Mouse (Mus musculus): ENCODE results near the gene Tnfrsf25. TPM values are rescaled to one million over a fixed set of nuclear protein-coding genes. Genes with fewer than 3 reads are reported as not detected.

Gene Tnfrsf25
- total and polyA plus RNA-seq, 3 experiments, result not detected

GRCm38 (mm10) chr4:152160748-152161147 lies 45.0 kb downstream of the Tnfrsf25 start:
- Histone ChIP-seq H3K4me3 (ENCODE audit: low read depth, low read length) (no peak overlapping the region), H3K4me1 (ENCODE audit: insufficient read depth, low read depth, low read length) (peaks cover 42% of the 10 kb centered on the region), H3K27me3 (ENCODE audit: insufficient read depth, low read length) (peaks cover 32% of the 10 kb centered on the region), H3K36me3 (replicated peaks) (no peaks in the 10 kb centered on the region), H3K9me3 (replicated peaks) (peaks cover 3% of the 10 kb centered on the region; the same call in 1 of the 2 replicates)
- TF ChIP-seq TAL1 (conservative IDR thresholded peaks at IDR 0.05; ENCODE audit: low read depth, low read length), result no peak
- TF ChIP-seq POLR2AphosphoS5 (IDR thresholded peaks at IDR 0.05; ENCODE audit: insufficient replicate concordance, low read depth, low read length), result no peak
- no peak for TF ChIP-seq GATA2 (IDR thresholded peaks at IDR 0.05; ENCODE audit: borderline replicate concordance, low read depth, low read length)
- no peak for TF ChIP-seq GATA1 (IDR thresholded peaks at IDR 0.05; ENCODE audit: borderline replicate concordance, low read length)
- TF ChIP-seq CTCF (IDR thresholded peaks at IDR 0.05; ENCODE audit: low read depth, low read length), result no peak
- DNase-seq (ENCODE audit: low spot score), result no peak
- no peak for ATAC-seq (ENCODE audit: extremely low read depth, insufficient number of reproducible peaks, low FRiP score, poor library complexity, severe bottlenecking)

- Histone ChIP-seq H3K4me1 (ENCODE audit: insufficient read depth, low read depth, low read length) (peaks cover 45% of the 10 kb centered on the region), H3K9me3 (replicated peaks) (peaks cover 3% of the 10 kb centered on the region; the same call in 1 of the 2 replicates), H3K27me3 (ENCODE audit: insufficient read depth, low read length) (peaks cover 32% of the 10 kb centered on the region)
These were observed 45.9 kb downstream of the Tnfrsf25 start for GRCm38 (mm10) chr4:152161601-152162000.

GRCm38 (mm10) chr4:152162748-152163147 lies 47.0 kb downstream of the Tnfrsf25 start:
- H3K4me3 ChIP-seq (ENCODE audit: low read depth, low read length), result no peak overlapping the region
- peaks cover 40% of the 10 kb centered on the region for H3K4me1 ChIP-seq (ENCODE audit: insufficient read depth, low read depth, low read length)
- no peak for ATAC-seq (ENCODE audit: extremely low read depth, insufficient number of reproducible peaks, low FRiP score, poor library complexity, severe bottlenecking)
- H3K9me3 ChIP-seq (replicated peaks), result peaks cover 3% of the 10 kb centered on the region; the same call in 1 of the 2 replicates
- no peaks in the 10 kb centered on the region for H3K36me3 ChIP-seq (replicated peaks)
- no peak for DNase-seq (ENCODE audit: low spot score)
- peaks cover 32% of the 10 kb centered on the region for H3K27me3 ChIP-seq (ENCODE audit: insufficient read depth, low read length)
- TF ChIP-seq GATA1 (IDR thresholded peaks at IDR 0.05; ENCODE audit: borderline replicate concordance, low read length), result no peak
- TF ChIP-seq GATA2 (IDR thresholded peaks at IDR 0.05; ENCODE audit: borderline replicate concordance, low read depth, low read length), result no peak
- TF ChIP-seq CTCF (IDR thresholded peaks at IDR 0.05; ENCODE audit: low read depth, low read length), result no peak
- TF ChIP-seq POLR2AphosphoS5 (IDR thresholded peaks at IDR 0.05; ENCODE audit: insufficient replicate concordance, low read depth, low read length), result no peak
- TF ChIP-seq TAL1 (conservative IDR thresholded peaks at IDR 0.05; ENCODE audit: low read depth, low read length), result no peak

More at GRCm38 (mm10) chr4:152161601-152162000, 45.9 kb downstream of the Tnfrsf25 start:
- ATAC-seq (ENCODE audit: extremely low read depth, insufficient number of reproducible peaks, low FRiP score, poor library complexity, severe bottlenecking), result no peak
- Histone ChIP-seq H3K4me3 (ENCODE audit: low read depth, low read length) (no peak overlapping the region), H3K36me3 (replicated peaks) (no peaks in the 10 kb centered on the region)
- DNase-seq (ENCODE audit: low spot score), result no peak
- TF ChIP-seq CTCF (IDR thresholded peaks at IDR 0.05; ENCODE audit: low read depth, low read length) (no peak), GATA2 (IDR thresholded peaks at IDR 0.05; ENCODE audit: borderline replicate concordance, low read depth, low read length) (no peak), POLR2AphosphoS5 (IDR thresholded peaks at IDR 0.05; ENCODE audit: insufficient replicate concordance, low read depth, low read length) (no peak)

GRCm38 (mm10) chr4:152165036-152165931 lies 49.5 kb downstream of the Tnfrsf25 start:
- peaks cover 3% of the 10 kb centered on the region; the same call in 1 of the 2 replicates for H3K9me3 ChIP-seq (replicated peaks)
- peaks cover 22% of the 10 kb centered on the region for H3K27me3 ChIP-seq (ENCODE audit: insufficient read depth, low read length)
- DNase-seq (ENCODE audit: low spot score), result no peak
- H3K4me3 ChIP-seq (ENCODE audit: low read depth, low read length), result no peak overlapping the region; the same call in 1 of the 2 replicates
- H3K36me3 ChIP-seq (replicated peaks), result no peaks in the 10 kb centered on the region
- ATAC-seq (ENCODE audit: extremely low read depth, insufficient number of reproducible peaks, low FRiP score, poor library complexity, severe bottlenecking), result peak; percentile 56; the same call in 1 of the 2 replicates
- H3K4me1 ChIP-seq (ENCODE audit: insufficient read depth, low read depth, low read length), result peaks cover 18% of the 10 kb centered on the region
- TF ChIP-seq CTCF (IDR thresholded peaks at IDR 0.05; ENCODE audit: low read depth, low read length) (peak; percentile 86), POLR2AphosphoS5 (IDR thresholded peaks at IDR 0.05; ENCODE audit: insufficient replicate concordance, low read depth, low read length) (no peak), TAL1 (conservative IDR thresholded peaks at IDR 0.05; ENCODE audit: low read depth, low read length) (no peak), GATA2 (IDR thresholded peaks at IDR 0.05; ENCODE audit: borderline replicate concordance, low read depth, low read length) (no peak), GATA1 (IDR thresholded peaks at IDR 0.05; ENCODE audit: borderline replicate concordance, low read length) (no peak)

GRCm38 (mm10) chr4:152168052-152168451 lies 52.3 kb downstream of the Tnfrsf25 start:
- ATAC-seq (ENCODE audit: extremely low read depth, insufficient number of reproducible peaks, low FRiP score, poor library complexity, severe bottlenecking) (no peak), DNase-seq (ENCODE audit: low spot score) (no peak)
- TF ChIP-seq TAL1 (conservative IDR thresholded peaks at IDR 0.05; ENCODE audit: low read depth, low read length), result no peak
- no peak for TF ChIP-seq GATA1 (IDR thresholded peaks at IDR 0.05; ENCODE audit: borderline replicate concordance, low read length)
- TF ChIP-seq POLR2AphosphoS5 (IDR thresholded peaks at IDR 0.05; ENCODE audit: insufficient replicate concordance, low read depth, low read length), result no peak
- TF ChIP-seq CTCF (IDR thresholded peaks at IDR 0.05; ENCODE audit: low read depth, low read length), result no peak
- no peak for TF ChIP-seq GATA2 (IDR thresholded peaks at IDR 0.05; ENCODE audit: borderline replicate concordance, low read depth, low read length)
- Histone ChIP-seq H3K4me1 (ENCODE audit: insufficient read depth, low read depth, low read length) (peaks cover 14% of the 10 kb centered on the region), H3K4me3 (ENCODE audit: low read depth, low read length) (no peak overlapping the region), H3K36me3 (replicated peaks) (no peaks in the 10 kb centered on the region), H3K9me3 (replicated peaks) (peaks cover 6% of the 10 kb centered on the region; the same call in 1 of the 2 replicates), H3K27me3 (ENCODE audit: insufficient read depth, low read length) (peaks cover 12% of the 10 kb centered on the region; the same call in 1 of the 2 replicates)

GRCm38 (mm10) chr4:152169103-152169502 lies 53.4 kb downstream of the Tnfrsf25 start:
- Histone ChIP-seq H3K27me3 (ENCODE audit: insufficient read depth, low read length) (peaks cover 12% of the 10 kb centered on the region; the same call in 1 of the 2 replicates), H3K36me3 (replicated peaks) (no peaks in the 10 kb centered on the region), H3K4me1 (ENCODE audit: insufficient read depth, low read depth, low read length) (peaks cover 14% of the 10 kb centered on the region), H3K9me3 (replicated peaks) (peaks cover 6% of the 10 kb centered on the region), H3K4me3 (ENCODE audit: low read depth, low read length) (no peak overlapping the region)
- DNase-seq (ENCODE audit: low spot score) (no peak), ATAC-seq (ENCODE audit: extremely low read depth, insufficient number of reproducible peaks, low FRiP score, poor library complexity, severe bottlenecking) (no peak)
- TF ChIP-seq CTCF (IDR thresholded peaks at IDR 0.05; ENCODE audit: low read depth, low read length) (no peak), TAL1 (conservative IDR thresholded peaks at IDR 0.05; ENCODE audit: low read depth, low read length) (no peak), GATA1 (IDR thresholded peaks at IDR 0.05; ENCODE audit: borderline replicate concordance, low read length) (no peak), POLR2AphosphoS5 (IDR thresholded peaks at IDR 0.05; ENCODE audit: insufficient replicate concordance, low read depth, low read length) (no peak), GATA2 (IDR thresholded peaks at IDR 0.05; ENCODE audit: borderline replicate concordance, low read depth, low read length) (no peak)

Other genes starting within 250 kb of the Tnfrsf25 start
- 40.5 and 51.1 TPM in 2 replicates for gene Dnajc11, start 182.2 kb upstream of the Tnfrsf25 start, total RNA-seq (2014; fragmentation: Nextera tagmentation)
- 69.6 and 97.1 TPM in 2 replicates for gene Dnajc11, start 182.2 kb upstream of the Tnfrsf25 start, total RNA-seq (2017)
- gene Dnajc11, start 182.2 kb upstream of the Tnfrsf25 start, polyA plus RNA-seq (2012), result 43.7 and 67.2 TPM in 2 replicates
- gene Thap3, start 126.9 kb upstream of the Tnfrsf25 start, total RNA-seq (2014; fragmentation: Nextera tagmentation), result 2.0 and 3.0 TPM in 2 replicates
- gene Thap3, start 126.9 kb upstream of the Tnfrsf25 start, total RNA-seq (2017), result 0.82 and 1.6 TPM in 2 replicates
- gene Thap3, start 126.9 kb upstream of the Tnfrsf25 start, polyA plus RNA-seq (2012), result 4.2 and 5.5 TPM in 2 replicates
- 2.9 and 3.7 TPM in 2 replicates for gene Phf13, start 119.7 kb upstream of the Tnfrsf25 start, total RNA-seq (2014; fragmentation: Nextera tagmentation)
- 2.0 and 2.3 TPM in 2 replicates for gene Phf13, start 119.7 kb upstream of the Tnfrsf25 start, total RNA-seq (2017)
- 5.4 and 6.6 TPM in 2 replicates for gene Phf13, start 119.7 kb upstream of the Tnfrsf25 start, polyA plus RNA-seq (2012)
- gene Klhl21, start 107.1 kb upstream of the Tnfrsf25 start, total RNA-seq (2014; fragmentation: Nextera tagmentation), result 2.4 and 4.1 TPM in 2 replicates
- 3.8 and 4.4 TPM in 2 replicates for gene Klhl21, start 107.1 kb upstream of the Tnfrsf25 start, total RNA-seq (2017)
- 12.2 and 13.5 TPM in 2 replicates for gene Klhl21, start 107.1 kb upstream of the Tnfrsf25 start, polyA plus RNA-seq (2012)
- gene Zbtb48, start 88.3 kb upstream of the Tnfrsf25 start, total RNA-seq (2014; fragmentation: Nextera tagmentation), result 13.9 and 24.5 TPM in 2 replicates
- gene Zbtb48, start 88.3 kb upstream of the Tnfrsf25 start, total RNA-seq (2017), result 9.3 and 9.8 TPM in 2 replicates
- gene Zbtb48, start 88.3 kb upstream of the Tnfrsf25 start, polyA plus RNA-seq (2012), result 12.4 and 13.4 TPM in 2 replicates
- 0.24 TPM in 1 of 2 replicates, not detected in the other for gene Tas1r1, start 77.4 kb upstream of the Tnfrsf25 start, total RNA-seq (2014; fragmentation: Nextera tagmentation)
- gene Tas1r1, start 77.4 kb upstream of the Tnfrsf25 start, total RNA-seq (2017), result 0.06 and 0.27 TPM in 2 replicates
- gene Tas1r1, start 77.4 kb upstream of the Tnfrsf25 start, polyA plus RNA-seq (2012), result 0.02 and 0.04 TPM in 2 replicates
- gene Nol9, start 76.6 kb upstream of the Tnfrsf25 start, total RNA-seq (2014; fragmentation: Nextera tagmentation), result 47.5 and 58.2 TPM in 2 replicates
- gene Nol9, start 76.6 kb upstream of the Tnfrsf25 start, total RNA-seq (2017), result 34.2 and 35.1 TPM in 2 replicates
- gene Nol9, start 76.6 kb upstream of the Tnfrsf25 start, polyA plus RNA-seq (2012), result 63.5 and 96.9 TPM in 2 replicates
- 0.87 and 3.9 TPM in 2 replicates for gene Plekhg5, start 43.4 kb upstream of the Tnfrsf25 start, total RNA-seq (2014; fragmentation: Nextera tagmentation)
- gene Plekhg5, start 43.4 kb upstream of the Tnfrsf25 start, total RNA-seq (2017), result 1.6 and 1.7 TPM in 2 replicates
- 4.0 and 4.1 TPM in 2 replicates for gene Plekhg5, start 43.4 kb upstream of the Tnfrsf25 start, polyA plus RNA-seq (2012)
- 9.3 and 16.4 TPM in 2 replicates for gene Espn, start 36.4 kb downstream of the Tnfrsf25 start, total RNA-seq (2014; fragmentation: Nextera tagmentation)
- 4.2 and 4.3 TPM in 2 replicates for gene Espn, start 36.4 kb downstream of the Tnfrsf25 start, total RNA-seq (2017)
- 48.0 and 61.7 TPM in 2 replicates for gene Espn, start 36.4 kb downstream of the Tnfrsf25 start, polyA plus RNA-seq (2012)
- not detected in 2 replicates for gene Hes2, start 42.9 kb downstream of the Tnfrsf25 start, total RNA-seq (2014; fragmentation: Nextera tagmentation)
- gene Hes2, start 42.9 kb downstream of the Tnfrsf25 start, total RNA-seq (2017), result 0.33 and 0.46 TPM in 2 replicates
- gene Hes2, start 42.9 kb downstream of the Tnfrsf25 start, polyA plus RNA-seq (2012), result 0.04 and 0.18 TPM in 2 replicates
- gene Acot7, start 62.2 kb downstream of the Tnfrsf25 start, total RNA-seq (2014; fragmentation: Nextera tagmentation), result 17.1 and 22.1 TPM in 2 replicates
- 17.6 and 18.6 TPM in 2 replicates for gene Acot7, start 62.2 kb downstream of the Tnfrsf25 start, total RNA-seq (2017)
- 46.2 and 51.1 TPM in 2 replicates for gene Acot7, start 62.2 kb downstream of the Tnfrsf25 start, polyA plus RNA-seq (2012)
- not detected in 2 replicates for gene Gpr153, start 158.3 kb downstream of the Tnfrsf25 start, total RNA-seq (2014; fragmentation: Nextera tagmentation)
- 0.05 TPM in 1 of 2 replicates, not detected in the other for gene Gpr153, start 158.3 kb downstream of the Tnfrsf25 start, total RNA-seq (2017)
- 0.03 and 0.09 TPM in 2 replicates for gene Gpr153, start 158.3 kb downstream of the Tnfrsf25 start, polyA plus RNA-seq (2012)
- gene Hes3, start 175.7 kb downstream of the Tnfrsf25 start, total RNA-seq (2014; fragmentation: Nextera tagmentation), result not detected in 2 replicates
- not detected in 2 replicates for gene Hes3, start 175.7 kb downstream of the Tnfrsf25 start, total RNA-seq (2017)
- not detected in 2 replicates for gene Hes3, start 175.7 kb downstream of the Tnfrsf25 start, polyA plus RNA-seq (2012)
- gene Icmt, start 181.3 kb downstream of the Tnfrsf25 start, total RNA-seq (2014; fragmentation: Nextera tagmentation), result 19.0 and 21.9 TPM in 2 replicates
- gene Icmt, start 181.3 kb downstream of the Tnfrsf25 start, total RNA-seq (2017), result 21.5 and 24.6 TPM in 2 replicates
- gene Icmt, start 181.3 kb downstream of the Tnfrsf25 start, polyA plus RNA-seq (2012), result 19.0 TPM in 2 replicates
- gene Rnf207, start 203.1 kb downstream of the Tnfrsf25 start, total RNA-seq (2014; fragmentation: Nextera tagmentation), result not detected in 2 replicates
- gene Rnf207, start 203.1 kb downstream of the Tnfrsf25 start, total RNA-seq (2017), result 0.11 and 0.52 TPM in 2 replicates
- gene Rnf207, start 203.1 kb downstream of the Tnfrsf25 start, polyA plus RNA-seq (2012), result not detected in 2 replicates
- gene Rpl22, start 209.8 kb downstream of the Tnfrsf25 start, total RNA-seq (2014; fragmentation: Nextera tagmentation), result 543 and 552 TPM in 2 replicates
- 1,450 and 1,748 TPM in 2 replicates for gene Rpl22, start 209.8 kb downstream of the Tnfrsf25 start, total RNA-seq (2017)
- 38.3 and 54.2 TPM in 2 replicates for gene Rpl22, start 209.8 kb downstream of the Tnfrsf25 start, polyA plus RNA-seq (2012)
- not detected in 2 replicates for gene Chd5, start 222.7 kb downstream of the Tnfrsf25 start, total RNA-seq (2014; fragmentation: Nextera tagmentation)
- gene Chd5, start 222.7 kb downstream of the Tnfrsf25 start, total RNA-seq (2017), result under 0.01 TPM in 2 replicates
- 0.01 TPM in 2 replicates for gene Chd5, start 222.7 kb downstream of the Tnfrsf25 start, polyA plus RNA-seq (2012)